Mouse (Mus musculus) Muller cell, postnatal 12 days (primary cell): ENCODE measurements around the gene Crybb1.

Experiments used
- DNase-seq: peaks from one replicate; pipeline ENCODE4 v3.0.0-alpha.2; 2015; ENCODE audit errors: inconsistent ontology term

Gene Crybb1

DNA sequence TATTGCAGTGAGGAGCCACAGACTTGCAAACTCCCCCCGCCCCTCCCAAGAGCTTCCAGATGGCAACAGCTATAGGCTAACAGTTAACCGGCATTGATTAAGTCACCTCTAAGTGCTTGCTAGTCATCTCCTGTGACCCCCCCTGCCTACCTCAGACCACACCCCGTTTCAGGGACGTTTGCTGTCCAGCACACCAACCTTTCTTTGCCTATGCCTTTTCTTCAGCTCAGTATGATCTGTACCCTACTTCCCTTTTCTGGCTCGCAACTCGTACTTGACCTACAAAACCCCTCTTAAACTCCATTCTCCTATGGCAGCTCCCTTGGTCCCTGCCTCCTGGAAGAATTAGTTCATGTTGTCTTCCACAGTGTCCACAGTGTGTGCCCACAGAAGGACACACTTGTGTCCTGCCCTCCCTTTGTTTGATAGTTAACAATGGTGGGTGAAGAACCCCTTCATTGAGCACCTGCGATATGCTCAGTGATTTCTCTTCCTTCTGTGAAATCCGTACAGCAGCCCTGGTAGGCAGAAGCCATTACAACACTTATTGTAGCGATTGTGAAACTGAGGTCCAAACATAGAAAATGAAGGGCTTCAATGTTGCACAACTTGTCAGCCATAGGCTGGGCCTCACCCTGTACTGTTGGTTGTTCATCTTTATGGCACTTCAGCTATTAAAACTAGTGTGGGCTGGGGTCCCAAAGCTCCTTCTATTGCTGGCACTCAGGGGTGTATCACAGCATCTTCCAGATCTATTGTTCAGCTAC is 10.6 kb downstream of the Crybb1 start:
- no peak for DNase-seq

DNA sequence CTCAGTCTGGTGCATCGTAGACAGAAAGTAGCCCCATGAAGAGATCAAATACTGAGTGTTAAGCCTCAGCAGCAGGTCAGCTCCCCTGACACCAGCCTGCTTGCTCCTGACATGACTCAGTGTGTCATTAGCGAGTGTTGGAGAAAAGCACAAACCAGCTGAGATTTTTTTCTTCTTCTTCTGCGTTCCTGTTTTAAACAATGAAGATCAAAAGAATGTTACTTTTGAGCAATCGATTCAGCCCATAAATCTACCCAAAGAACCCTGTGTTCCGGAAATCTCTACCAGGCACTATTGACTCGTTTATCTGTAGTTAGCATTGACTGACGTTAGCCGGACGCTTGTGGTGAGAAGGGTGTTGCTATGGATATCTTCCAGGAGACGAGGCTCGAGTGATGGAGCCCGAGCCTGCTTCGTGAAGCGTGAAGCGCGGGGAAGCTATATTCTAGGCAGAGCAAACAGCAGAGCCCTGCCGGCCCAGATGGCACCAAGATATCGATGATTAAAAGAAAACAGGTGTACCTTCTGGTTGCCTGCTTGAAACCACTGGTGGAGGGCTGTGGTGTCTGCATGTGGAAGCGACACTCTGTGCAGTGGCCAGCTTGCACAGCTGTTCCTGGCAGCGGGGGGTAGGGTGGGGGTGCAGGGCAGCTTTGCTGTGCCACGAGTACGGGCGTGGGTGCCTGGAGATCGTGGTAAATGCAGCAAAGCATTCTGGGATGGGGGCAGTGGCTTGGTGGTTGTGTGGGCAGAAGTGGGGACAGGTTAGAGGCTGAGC is 15.3 kb downstream of the Crybb1 start:
- peak; percentile 61 for DNase-seq

DNA sequence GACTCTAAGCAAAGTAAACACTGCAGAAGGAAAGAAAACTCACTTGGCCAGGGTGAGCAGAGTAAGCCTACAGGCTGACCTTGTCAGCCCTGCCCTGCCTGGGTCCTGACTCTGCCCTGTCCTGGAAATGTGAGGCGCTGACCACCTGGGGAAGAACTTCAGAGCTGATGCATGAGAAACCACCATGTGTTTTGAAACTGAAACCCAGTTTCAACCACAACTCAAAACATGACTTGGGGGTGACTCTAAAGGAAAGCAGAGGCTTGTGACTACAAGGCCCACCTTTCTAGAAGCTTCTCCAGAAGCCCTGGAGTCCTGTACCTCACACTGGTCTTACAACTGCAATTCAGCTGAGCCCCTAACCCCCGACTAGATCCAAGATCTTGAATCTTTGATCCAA is 17.3 kb downstream of the Crybb1 start:
- no peak for DNase-seq

DNA sequence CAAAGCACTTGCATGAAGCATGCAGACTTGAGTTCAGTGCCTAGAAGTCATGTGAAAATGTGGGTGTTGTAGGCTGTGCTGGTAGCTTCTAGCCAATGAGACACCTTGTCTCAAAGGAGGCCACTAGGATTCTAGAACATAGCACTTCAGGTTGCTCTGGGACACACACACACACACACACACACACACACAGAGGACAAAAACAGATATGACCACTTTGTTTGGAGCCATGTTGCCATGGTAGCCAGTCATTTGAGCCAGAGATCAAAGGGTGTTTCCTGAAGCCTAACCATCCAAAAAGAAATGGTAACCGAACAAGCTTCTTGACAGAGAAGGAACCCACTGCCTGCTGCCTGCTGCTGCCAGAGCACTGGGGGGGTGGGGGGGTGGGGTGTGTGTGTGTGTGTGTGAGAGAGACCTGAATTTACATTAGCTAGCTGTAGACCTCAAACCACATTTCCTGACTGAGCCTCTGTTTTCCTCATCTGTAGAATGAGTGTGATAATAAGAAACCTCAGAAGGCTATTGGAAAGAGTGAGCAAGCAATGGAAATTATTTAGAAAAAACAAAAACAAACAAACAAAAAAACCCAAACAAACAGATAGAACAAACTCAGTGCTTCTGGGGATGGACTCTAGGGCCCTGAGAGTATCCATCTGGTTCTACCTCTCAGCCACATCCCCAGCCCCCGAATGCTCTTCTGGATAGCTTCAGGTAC is 18.3 kb downstream of the Crybb1 start:
- peak; percentile 41 for DNase-seq

DNA sequence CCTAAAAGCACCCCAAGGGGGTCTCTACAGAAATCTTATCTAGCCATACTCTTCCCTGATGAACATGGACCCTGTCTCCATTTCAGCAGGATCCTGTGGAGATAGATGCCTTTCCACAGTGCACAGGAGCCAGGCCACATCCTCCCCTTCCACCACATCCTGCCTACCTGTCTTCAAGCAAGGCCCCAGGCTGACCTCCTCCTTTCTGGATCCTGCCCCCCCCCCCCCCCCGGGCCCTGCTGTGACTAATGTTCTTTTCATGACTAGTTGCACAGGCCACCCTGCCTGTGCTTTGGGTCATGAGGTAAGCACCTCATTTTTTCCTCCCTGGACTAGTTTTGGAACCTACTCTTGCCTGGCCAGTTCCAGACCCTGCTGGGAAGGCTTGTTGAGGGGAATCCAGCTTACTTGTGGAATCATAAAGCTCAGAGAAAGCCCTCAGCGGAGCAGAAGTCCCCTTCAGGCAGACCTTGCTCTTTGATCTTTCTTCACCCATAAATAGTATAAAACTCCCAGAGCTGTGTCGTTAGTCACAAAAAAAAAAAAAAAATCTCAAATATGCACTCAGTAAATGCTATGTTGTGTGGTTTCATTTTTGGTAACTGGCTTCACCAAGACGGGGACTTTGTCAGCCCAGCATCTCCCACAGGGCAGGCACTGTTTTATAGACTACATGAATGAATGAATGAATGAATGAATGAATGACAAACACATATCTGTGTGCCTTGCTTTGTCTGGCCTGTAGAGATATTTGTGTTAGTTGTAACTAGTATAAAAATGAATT is 19.6 kb downstream of the Crybb1 start:
- no peak for DNase-seq

DNA sequence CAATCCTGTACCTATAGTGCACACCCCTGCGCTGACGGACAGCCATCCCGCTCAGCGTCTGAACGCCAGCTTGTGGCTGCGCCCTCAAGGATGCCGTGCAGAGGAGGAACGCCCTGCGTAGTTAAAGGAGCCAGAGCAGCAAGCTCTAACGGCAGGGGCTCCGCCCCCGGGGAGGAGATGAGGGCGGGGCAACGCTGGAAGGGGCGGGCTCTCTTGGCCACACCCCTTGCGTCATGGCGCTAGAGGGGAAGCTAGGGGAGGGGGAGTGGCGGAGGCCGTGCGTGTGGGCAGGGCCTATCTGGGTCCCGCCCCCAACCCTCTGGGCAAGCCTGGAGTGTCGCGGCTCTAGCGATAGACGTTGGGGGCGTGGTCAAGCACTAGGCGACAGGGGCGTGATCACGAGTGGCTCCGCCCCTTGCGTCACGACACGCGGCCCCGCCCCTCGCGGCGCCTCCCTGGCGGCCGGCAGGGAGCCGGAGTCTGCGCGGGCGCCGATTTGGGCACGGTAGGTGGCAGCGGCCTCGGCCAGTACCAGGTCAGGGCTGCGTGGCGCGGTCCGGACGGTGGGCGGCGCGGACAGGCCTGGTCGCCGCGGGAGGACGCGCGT is 20.8 kb downstream of the Crybb1 start, which contains the start of gene Tpst2:
Gene Tpst2 (plus strand): TSS at position 425 of the 607 bp plus-strand sequence.
- peak; percentile 100 for DNase-seq

DNA sequence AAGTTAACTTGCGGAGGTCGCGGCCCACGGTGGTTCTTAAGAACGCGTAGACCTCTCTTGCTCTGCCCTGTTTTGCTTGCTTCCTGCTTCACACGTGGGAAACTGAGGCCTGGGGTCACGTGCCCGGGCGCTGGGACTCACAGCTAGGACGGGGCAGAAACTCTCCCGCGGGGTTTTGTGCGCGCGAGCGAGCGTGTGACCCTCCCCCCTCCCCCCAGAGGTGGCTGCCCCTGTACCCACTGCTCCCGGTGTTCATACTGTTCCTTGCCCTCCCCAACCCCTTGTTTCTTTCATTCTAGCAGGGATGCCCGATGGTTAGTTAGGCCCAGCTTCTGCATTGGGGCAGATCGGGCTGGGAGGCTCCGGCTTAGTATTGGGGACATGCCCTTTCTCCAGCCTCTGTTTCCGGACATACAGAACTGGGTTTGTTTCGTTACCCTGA is 21.3 kb downstream of the Crybb1 start:
- DNase-seq, result no peak

DNA sequence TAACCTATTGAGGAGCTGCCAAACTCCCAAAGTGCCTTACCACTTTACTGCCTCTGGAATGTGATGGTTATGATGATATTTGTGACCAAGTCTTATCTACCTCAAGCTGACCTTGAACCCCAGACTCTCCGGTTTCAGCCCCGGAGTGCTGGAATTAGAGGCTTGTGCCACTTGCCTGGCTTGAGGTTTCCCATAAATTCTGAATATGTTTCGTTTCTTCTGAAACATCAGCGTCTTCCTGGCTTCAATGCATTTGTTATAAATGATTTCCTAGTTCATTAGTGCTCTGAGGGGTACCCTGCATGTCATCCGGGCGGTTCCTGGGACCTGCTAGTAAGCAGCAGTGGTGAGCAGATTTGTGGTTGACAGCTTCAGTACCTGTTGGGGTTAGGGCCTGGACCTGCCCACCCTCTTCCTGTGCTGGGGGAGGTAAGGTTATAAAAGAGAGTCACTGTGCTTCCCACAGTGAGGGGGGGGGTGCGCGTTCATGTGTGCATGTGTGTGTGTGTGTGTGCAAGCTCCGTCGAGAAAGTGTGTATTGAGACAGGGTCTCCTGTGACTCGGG is 22.4 kb downstream of the Crybb1 start:
- DNase-seq, result no peak

DNA sequence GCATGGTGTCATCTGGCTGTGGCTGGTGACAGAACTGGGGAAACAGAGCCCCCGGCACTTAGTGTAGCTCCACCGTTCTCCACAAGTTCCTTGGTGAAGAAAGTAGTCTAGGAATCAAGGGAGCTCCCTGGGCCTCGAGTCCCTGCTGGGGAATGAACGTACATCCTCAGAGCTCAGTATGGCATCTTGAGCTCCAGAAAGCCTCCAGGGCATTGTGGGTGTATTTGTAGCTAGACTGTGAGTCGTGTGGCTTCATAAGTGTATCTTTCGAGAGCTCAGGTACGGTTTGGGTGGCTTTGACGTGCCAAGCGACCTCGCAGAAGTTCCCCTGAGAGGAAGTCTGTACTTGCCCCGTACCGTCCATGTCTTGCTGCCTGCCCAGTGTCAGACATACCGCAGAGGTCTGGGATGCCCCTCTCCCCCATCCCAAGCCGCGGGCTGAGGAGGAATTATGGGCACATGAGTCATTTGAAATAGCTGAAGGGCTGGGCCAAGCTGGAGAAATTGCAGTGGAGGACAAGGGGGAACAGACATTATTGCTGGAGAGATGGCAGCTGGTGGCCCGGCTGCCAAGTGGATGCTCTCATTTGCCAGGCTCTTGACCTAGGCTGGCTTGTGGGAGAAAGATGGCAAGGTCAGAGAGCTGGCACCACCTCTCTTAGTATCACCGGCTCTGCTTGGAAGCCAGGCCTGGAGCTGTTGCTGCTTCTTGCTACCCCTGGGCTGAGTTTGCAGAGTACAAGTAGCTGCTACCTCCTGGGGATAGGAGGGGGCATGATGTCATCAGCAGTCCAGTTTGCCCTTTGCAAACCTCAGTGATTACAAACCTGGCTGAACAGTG is 23.8 kb downstream of the Crybb1 start:
- peak; percentile 87 for DNase-seq

DNA sequence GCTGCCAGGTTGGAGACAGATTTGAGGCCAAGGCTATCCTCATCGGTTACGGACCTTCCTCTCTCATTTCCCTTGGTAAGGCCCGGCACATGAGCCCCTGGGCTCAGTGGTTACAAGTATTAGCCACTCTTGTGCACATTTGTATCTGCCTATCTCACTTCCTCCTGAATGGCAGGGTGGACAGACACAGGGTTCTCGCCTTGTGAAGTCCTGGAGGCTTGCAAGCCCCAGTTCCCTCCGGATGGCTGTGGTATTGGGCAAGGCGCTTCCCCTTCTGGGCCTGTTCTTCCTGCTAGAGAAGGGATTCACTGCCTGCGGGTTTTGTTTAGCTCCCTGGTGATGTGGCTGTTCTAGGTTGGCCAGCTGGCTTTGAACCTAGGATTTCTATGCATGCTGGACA is 24.5 kb downstream of the Crybb1 start:
- DNase-seq, result peak; percentile 19

DNA sequence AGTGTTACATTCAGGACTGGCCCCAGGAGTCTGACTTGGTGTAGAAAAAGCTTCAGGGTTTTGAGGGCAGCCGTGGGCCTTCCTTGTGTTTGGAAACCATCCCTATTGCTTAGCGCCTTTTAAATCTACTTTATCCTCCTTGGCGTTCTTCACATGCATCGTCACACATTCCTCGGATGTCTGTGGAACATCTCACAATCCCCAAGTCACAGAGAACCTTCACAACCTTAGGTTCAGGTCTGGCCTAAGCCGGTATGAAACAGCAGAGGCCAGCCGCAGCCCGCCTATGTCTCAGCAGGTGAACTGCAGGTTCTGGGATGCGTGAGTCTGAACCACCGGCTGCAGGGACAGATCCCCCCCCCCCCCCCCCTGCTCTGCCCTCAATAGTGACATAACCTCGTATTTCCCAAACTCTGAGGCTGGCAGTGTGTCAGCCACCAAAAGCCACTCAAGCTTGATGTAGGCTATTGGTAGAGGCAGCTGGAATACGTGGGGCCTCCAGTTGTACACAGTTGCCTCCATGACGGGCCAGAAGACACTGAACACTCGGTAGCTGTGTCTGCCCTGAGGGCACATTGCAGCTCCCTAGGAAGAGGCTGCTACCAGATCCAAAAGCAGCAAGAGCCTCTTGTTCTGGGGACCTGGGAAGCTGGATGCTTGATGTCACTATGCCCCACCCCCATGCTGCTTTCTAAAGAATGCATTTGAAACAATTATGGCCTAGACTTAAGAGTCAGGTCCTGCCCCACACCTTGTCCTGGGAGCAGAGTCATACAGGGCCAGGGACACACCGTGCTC is 25.4 kb downstream of the Crybb1 start:
- DNase-seq, result peak; percentile 74

DNA sequence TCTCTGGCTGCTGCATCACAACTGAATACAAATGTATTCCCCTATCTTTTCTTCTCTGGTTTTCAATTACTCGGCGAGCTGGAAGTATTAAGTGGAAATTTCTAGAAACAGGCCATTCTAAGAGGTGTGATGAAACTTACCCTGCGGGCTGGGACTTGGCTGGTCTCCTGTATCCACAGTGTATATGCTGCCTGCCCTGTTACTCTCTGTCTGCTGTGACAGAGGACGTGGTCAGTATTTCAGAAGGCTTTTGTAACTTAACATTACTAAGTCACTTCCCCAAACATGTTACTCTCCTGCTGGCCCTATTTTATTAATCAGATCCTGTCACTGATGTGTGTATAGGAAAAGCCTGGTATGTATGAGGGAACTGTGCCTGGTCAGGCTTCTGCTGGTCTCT is 26.1 kb downstream of the Crybb1 start:
- no peak for DNase-seq

DNA sequence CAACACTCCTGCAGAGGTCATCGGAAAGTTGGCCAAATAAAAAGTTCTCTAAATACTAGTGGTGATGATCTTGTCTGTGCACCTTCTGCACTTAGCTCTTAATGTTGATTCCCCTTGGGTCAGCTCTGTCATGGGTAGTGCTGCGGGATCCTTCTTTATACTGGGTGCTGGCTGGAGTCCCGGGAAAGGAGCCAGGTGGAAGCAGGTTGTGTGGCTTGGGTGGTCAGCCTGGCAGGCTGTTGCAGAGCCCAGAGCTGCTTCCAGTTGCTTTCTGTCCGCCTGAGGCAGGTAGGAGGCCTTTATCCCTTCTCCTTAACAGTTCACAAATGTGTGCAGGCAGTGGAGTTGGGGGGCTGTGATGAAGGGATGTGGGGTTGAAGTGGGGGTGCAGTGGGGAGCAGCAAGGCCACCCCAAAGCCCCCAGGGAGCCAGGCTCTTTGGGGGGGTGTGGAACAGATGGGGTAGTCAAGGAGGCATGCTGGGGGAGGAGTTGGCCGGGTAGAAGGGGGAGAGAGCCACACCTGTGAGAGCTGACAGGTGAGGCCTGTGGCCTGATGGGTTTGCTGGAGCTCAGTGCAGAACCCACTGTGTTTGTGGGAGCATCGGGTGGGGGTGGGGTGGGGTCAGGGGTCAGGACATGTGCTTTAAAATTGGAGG is 26.6 kb downstream of the Crybb1 start:
- no peak for DNase-seq

DNA sequence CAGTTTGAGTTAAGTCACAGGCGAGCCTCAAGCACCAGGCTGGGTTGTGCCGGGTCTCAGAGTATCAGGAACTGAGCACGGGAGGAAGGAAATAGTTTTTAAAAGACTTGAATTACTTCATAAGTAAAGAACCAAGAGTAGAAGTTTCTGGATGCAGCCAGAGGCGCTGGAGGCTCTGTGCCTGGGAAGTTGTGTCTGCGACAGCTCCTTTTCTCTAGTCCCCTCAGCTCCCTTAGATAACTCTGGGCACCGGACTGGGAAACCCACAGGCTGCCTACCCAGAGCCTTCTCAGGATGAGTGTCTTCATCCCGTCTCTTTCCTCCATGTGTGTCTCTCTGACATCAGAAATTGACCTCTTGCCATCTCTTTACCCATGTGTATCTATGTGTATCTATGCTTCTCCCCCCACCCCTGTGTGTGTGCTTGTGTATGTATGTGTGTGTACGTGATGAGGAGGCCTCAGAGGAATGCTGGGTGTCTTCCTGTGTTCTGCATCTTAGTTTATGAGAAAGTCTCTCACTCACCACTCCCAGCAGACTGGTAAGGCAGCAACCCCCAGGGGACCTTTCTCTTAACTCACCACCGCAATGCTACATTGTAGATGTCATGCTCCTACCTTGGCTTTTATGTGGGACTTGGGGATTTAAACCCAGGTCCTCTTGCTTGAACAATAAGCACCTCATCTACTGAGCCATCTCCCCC is 27.3 kb downstream of the Crybb1 start:
- DNase-seq, result no peak

DNA sequence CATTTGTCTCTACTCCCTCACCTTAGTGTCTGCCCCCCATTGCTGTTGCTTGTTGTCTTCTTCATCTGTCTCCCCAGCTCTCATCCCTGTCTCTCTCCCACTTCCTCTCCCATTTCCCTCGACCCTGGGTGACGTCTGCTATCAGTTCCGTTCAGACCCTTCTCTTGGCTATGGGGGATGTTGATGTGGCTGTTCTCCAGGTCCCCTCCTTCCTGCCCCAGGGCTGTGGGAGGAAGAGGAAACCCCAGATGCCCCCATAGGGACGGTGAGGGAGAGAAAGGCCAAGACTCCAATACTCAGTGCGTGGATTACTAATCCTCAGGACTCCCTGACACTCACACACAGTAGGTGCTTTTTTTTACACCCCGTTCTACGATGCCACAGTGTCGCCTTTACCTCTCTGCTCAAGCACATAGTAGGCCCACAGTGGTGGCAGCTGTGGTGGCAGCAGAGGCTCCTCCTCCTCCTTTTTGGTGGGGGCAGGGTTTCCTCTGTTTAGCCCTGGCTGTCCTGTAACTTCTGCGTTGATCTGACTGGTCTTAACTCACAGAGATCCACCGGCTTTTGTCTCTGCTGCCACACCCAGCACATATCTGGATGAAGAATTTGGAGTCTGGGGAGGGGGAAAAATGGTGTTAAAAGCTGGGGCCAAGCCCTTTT is 28.1 kb downstream of the Crybb1 start:
- DNase-seq, result no peak

DNA sequence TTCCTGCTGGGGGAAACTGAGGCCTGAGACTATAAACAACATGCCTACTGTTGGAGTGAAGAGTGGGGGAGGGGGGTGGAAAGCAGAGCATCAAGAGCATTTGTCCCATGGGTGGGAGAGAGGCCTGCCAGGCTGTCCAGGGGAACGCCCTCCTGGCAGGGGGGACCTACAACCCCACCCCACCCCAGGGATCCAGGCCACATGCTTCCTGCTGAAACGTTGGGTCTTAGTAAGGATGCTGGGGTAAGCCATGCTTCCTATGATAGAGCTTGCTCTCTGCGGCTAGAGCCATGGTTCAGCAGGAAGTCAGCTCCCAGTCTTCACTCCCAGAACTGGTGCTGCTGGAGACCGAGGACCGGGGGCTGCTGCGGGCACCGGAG is 28.6 kb downstream of the Crybb1 start:
- DNase-seq, result no peak

DNA sequence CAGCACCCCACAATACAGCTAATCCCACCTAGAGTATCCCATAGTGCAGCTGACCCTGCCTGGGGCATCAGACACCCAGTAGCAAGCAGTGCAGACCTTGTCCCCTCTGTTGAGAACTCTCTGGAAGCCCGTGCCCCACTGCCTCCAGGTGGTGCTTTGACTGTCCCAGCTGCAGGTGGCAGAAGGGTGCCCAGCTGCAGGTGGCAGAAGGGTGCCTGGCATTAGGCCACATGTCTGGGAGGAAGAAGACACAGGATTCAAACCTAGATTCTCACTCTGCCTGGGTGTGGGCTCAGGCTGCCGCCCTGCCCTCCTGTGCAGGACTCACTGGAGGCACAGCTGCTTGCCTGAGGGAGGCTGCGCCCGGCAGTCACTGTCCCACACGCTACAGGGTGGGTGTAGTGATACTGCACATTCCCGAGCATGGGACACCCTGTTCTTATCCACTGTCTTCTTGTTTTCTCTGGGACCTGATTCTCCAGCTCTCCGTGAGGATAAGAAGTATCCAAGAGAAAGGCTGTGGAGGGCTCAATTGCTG is 30.0 kb downstream of the Crybb1 start:
- no peak for DNase-seq
